Mouse (Mus musculus) liver, embryonic 16.5 days (tissue): ENCODE measurements at regions not wholly inside any gene's neighbourhood (a gene's known extent, or its start where the extent isn't known, plus 50 kb on each side); places are given as distances from the start of the nearest gene placed in this dataset.

Experiments used
- ATAC-seq: fragments of 200-750 bp; cut with Nextera tagmentation; 2 replicates; pipeline ENCODE4 v1.8.0; 2017; ENCODE audit warnings: low read depth, mild to moderate bottlenecking, moderate number of reproducible peaks, moderate library complexity
- H3K27ac ChIP-seq: fragments of 300-500 bp; sonication (generic); 2 replicates; pipeline ENCODE4 v1.5.1; 2014; ENCODE audit warnings: mild to moderate bottlenecking, low read length
- H3K27me3 ChIP-seq: fragments of 300-500 bp; sonication (generic); 2 replicates; pipeline ENCODE4 v1.6.1; 2014; ENCODE audit warnings: low read depth, low read length, mixed read lengths; ENCODE audit not compliant: control insufficient read depth, insufficient read depth
- H3K36me3 ChIP-seq: fragments of 300-500 bp; sonication (generic); 2 replicates; pipeline ENCODE4 v1.6.1; 2014; ENCODE audit warnings: mild to moderate bottlenecking; ENCODE audit not compliant: control insufficient read depth, insufficient read depth
- H3K4me1 ChIP-seq: fragments of 300-500 bp; sonication (generic); 2 replicates; pipeline ENCODE4 v1.6.1; 2014; ENCODE audit warnings: low read depth, low read length, mixed read lengths; ENCODE audit not compliant: control insufficient read depth
- H3K4me2 ChIP-seq: fragments of 300-500 bp; sonication (generic); 2 replicates; pipeline ENCODE4 v1.6.1; 2014; ENCODE audit warnings: low read depth, low read length, mixed read lengths
- H3K4me3 ChIP-seq: fragments of 300-500 bp; sonication (generic); 2 replicates; pipeline ENCODE4 v1.5.1; 2014; ENCODE audit warnings: low read depth, mild to moderate bottlenecking, low read length
- H3K9ac ChIP-seq: fragments of 300-500 bp; sonication (generic); 2 replicates; pipeline ENCODE4 v1.6.1; 2014; ENCODE audit warnings: low read depth, low read length
- H3K9me3 ChIP-seq: fragments of 300-500 bp; sonication (generic); replicated peaks from 2 replicates; pipeline ENCODE4 v1.6.1; 2016; ENCODE audit warnings: low read length; ENCODE audit not compliant: control insufficient read depth
- WGBS: fragments of 180-500 bp; shearing (Covaris S2); extraction: QIAGEN DNeasy Blood & Tissue Kit; methylation state at CpG from one replicate; pipeline ENCODE4 v1.1.7; 2014; ENCODE audit not compliant: insufficient replicate concordance; 5-methylcytosine and 5-hydroxymethylcytosine counted together

GRCm38 (mm10) chr2:59424205-59424604 is 60.2 kb upstream of the Dapl1 start:
- Histone ChIP-seq H3K36me3 (no peaks in the 10 kb centered on the region), H3K4me3 (no peak overlapping the region), H3K27me3 (no peaks in the 10 kb centered on the region), H3K9me3 (no peaks in the 10 kb centered on the region), H3K4me2 (no peak overlapping the region), H3K27ac (no peak overlapping the region), H3K9ac (no peak overlapping the region), H3K4me1 (no peaks in the 10 kb centered on the region; the same call in 1 of the 2 replicates)
- WGBS, result 47% methylated on average over 2 of the region's 2 CpGs
- peak; percentile 55; the same call in 1 of the 2 replicates for ATAC-seq

GRCm38 (mm10) chr2:59424729-59425128 is 59.7 kb upstream of the Dapl1 start:
- Histone ChIP-seq H3K4me2 (no peak overlapping the region), H3K36me3 (no peaks in the 10 kb centered on the region), H3K27me3 (no peaks in the 10 kb centered on the region), H3K9me3 (no peaks in the 10 kb centered on the region), H3K4me1 (no peaks in the 10 kb centered on the region; the same call in 1 of the 2 replicates), H3K27ac (no peak overlapping the region), H3K9ac (no peak overlapping the region), H3K4me3 (no peak overlapping the region)
- 43% methylated on average over 5 of the region's 5 CpGs for WGBS
- no peak for ATAC-seq

- no peaks in the 10 kb centered on the region for H3K9me3 ChIP-seq
- H3K9ac ChIP-seq, result no peak overlapping the region
- H3K4me1 ChIP-seq, result no peaks in the 10 kb centered on the region; the same call in 1 of the 2 replicates
- H3K27ac ChIP-seq, result no peak overlapping the region
- no peaks in the 10 kb centered on the region for H3K36me3 ChIP-seq
- no peaks in the 10 kb centered on the region for H3K27me3 ChIP-seq
- H3K4me2 ChIP-seq, result no peak overlapping the region
- H3K4me3 ChIP-seq, result no peak overlapping the region
- WGBS, result 77% methylated on average over 4 of the region's 4 CpGs
- ATAC-seq, result no peak
Observed at GRCm38 (mm10) chr2:59425876-59426275, 58.6 kb upstream of the Dapl1 start.

GRCm38 (mm10) chr2:59431466-59431865 is 53.0 kb upstream of the Dapl1 start:
- Histone ChIP-seq H3K4me2 (no peak overlapping the region), H3K27ac (no peak overlapping the region), H3K9ac (no peak overlapping the region), H3K9me3 (no peaks in the 10 kb centered on the region), H3K27me3 (no peaks in the 10 kb centered on the region), H3K4me3 (no peak overlapping the region), H3K4me1 (no peaks in the 10 kb centered on the region), H3K36me3 (no peaks in the 10 kb centered on the region)
- WGBS, result 71% methylated on average over 5 of the region's 5 CpGs
- ATAC-seq, result no peak

GRCm38 (mm10) chr2:59431867-59432266 is 52.6 kb upstream of the Dapl1 start:
- Histone ChIP-seq H3K9ac (no peak overlapping the region), H3K4me1 (no peaks in the 10 kb centered on the region), H3K4me2 (no peak overlapping the region), H3K9me3 (no peaks in the 10 kb centered on the region), H3K36me3 (no peaks in the 10 kb centered on the region), H3K4me3 (no peak overlapping the region), H3K27ac (no peak overlapping the region), H3K27me3 (no peaks in the 10 kb centered on the region)
- 62% methylated on average over 7 of the region's 7 CpGs for WGBS
- ATAC-seq, result no peak
